Mouse (Mus musculus): ENCODE measurements around the gene Tm6sf1.

GRCm38 (mm10) chr7:81860071-81860470 lies 1.3 kb downstream of the Tm6sf1 start:
- TF ChIP-seq CTCF (IDR thresholded peaks at IDR 0.05; ENCODE audit: low read depth), result no peak
- no peak for TF ChIP-seq EP300 (IDR thresholded peaks at IDR 0.05; ENCODE audit: low read depth)

Measured in heart, postnatal 0 days (tissue).